Mouse (Mus musculus): ENCODE results near the gene Rad23a. TPM values are rescaled to one million over a fixed set of nuclear protein-coding genes. Genes with fewer than 3 reads are reported as not detected.

The Rad23a gene
- polyA plus RNA-seq, 1 experiment from 2014 or later: 112 TPM

DNA sequence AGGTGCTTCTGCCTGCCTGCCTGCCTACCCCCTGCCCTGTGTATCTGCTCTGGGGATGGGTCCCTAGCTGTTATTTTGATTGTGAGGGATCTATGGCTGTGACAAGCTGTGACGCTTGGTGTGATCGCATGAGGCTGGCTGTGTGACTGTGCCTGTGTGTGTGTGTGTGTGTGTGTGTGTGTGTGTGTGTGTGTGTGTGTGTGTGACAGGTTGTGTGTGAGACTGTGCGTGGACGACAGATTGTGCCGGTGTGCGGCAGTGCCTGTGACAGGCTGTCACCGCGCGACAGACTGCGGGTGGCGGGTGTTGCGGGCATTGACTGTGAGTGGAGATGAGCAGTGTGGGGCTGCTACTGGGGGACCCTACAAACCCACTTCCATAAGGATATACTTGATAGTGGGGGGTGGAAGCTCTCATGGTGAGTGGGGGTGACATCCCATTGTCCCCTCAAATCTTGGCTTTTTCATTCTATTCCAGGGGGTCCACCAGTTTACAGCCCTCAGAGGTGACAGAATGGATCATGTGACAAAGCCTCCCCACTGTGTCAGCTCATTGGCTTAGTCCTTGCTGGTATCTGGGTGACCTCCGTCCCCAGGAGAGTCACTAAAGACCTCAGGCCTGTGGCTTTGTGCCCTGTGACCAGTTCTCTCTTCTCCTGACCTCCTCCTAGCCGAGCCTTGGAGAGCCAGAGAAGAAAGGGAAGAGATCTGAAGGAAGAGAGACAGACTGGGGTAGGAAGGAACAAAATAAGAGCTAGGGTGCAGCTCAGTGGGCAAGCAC lies 52.8 kb downstream of the Rad23a start:
- no peak for DNase-seq (ENCODE audit: low spot score)
- peaks cover 13% of the 10 kb centered on the region for H3K4me1 ChIP-seq
- H3K36me3 ChIP-seq (replicated peaks): no peaks in the 10 kb centered on the region
- H3K9me3 ChIP-seq: no peaks in the 10 kb centered on the region
- H3K4me3 ChIP-seq: no peak overlapping the region
- peaks cover 100% of the 10 kb centered on the region for H3K27me3 ChIP-seq (replicated peaks; ENCODE audit: low read depth, poor library complexity, severe bottlenecking)
- WGBS: 3% methylated on average over 14 of the region's 14 CpGs
- H3K27ac ChIP-seq (replicated peaks): no peak overlapping the region

DNA sequence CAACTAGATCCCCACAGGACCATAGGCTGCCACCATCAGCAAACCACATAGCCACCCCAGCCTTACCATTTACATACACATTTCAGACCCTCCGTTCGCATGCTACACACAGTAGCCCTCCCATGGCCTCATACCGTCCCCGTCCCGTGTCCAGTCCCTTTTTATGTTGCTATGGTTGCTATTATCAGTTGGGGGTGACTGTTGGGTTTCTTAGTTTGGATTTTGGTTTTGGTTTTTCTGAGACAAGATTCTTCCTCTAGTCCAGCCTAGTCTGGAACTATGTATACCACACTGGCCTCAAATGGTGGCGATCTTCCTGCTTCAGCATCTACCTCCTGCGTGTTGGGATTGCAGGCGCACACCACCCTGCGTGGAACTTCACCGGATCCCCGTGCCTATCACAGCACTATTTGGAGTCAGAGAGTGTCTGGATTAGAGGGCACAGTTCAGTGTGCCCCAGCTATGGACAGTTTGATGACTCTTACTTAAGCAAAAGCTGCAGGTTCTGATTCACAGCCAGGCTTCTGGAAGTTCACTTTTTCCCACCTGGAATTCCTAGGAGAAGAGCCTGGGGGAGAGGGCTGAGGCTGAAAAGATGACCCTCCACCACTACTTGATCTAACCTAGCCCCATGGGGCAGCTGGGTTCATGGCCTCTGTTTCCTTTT lies 53.5 kb downstream of the Rad23a start:
- WGBS: 2% methylated on average over 11 of the region's 11 CpGs
- no peak overlapping the region for H3K4me3 ChIP-seq
- H3K27ac ChIP-seq (replicated peaks): no peak overlapping the region
- no peaks in the 10 kb centered on the region for H3K36me3 ChIP-seq (replicated peaks)
- H3K4me1 ChIP-seq: peaks cover 13% of the 10 kb centered on the region
- DNase-seq (ENCODE audit: low spot score): no peak
- H3K27me3 ChIP-seq (replicated peaks; ENCODE audit: low read depth, poor library complexity, severe bottlenecking): peaks cover 100% of the 10 kb centered on the region
- H3K9me3 ChIP-seq: no peaks in the 10 kb centered on the region

DNA sequence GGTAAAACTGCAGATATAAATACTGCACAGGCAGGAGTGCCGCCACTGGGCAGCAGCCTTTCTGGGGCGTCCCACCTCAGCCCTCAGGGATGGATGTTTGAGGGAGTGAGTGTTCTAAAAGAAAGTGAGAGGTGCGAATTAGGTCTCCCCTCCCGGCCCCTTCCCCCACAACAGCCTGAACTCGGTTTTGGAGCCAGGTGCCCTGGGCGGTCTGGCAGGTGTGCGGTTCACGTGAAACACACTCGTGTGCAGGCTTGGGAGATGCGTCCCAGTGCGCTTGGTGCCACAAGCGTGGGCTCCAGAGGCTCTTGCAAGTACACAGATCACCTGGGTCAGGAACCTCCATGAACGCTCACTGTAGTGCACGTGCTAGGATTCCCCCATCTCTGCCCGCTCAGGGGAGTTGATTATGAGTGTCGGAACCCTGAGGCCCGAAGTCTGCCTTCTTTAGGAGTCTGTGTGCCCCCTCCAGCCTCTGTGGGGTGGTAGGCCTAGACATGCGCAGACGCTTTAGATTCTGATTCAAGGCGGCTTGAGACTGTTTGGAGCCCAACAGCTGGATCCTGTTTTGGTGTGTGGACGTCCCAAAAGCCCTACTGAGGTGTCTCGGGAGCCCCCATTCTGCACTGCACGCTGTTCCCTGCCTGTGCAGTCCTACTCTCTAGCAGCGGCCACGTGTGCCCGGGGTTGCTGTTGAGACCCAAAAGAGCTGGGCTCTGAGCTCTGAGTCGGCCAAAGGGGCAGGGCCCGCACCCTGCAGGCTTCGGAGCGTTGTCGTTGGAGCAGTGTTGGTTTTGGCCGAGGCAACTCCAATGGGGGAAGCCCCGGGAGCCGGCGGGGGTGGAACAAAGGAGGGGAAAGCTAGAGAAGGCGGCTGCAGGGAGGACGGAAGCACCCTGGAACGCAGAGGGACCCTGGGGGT lies 54.4 kb downstream of the Rad23a start:
- peaks cover 13% of the 10 kb centered on the region for H3K4me1 ChIP-seq
- no peak overlapping the region for H3K4me3 ChIP-seq
- under 1% methylated on average over 38 of the region's 38 CpGs for WGBS
- no peaks in the 10 kb centered on the region for H3K36me3 ChIP-seq (replicated peaks)
- H3K27ac ChIP-seq (replicated peaks): no peak overlapping the region
- H3K27me3 ChIP-seq (replicated peaks; ENCODE audit: low read depth, poor library complexity, severe bottlenecking): peaks cover 100% of the 10 kb centered on the region
- no peaks in the 10 kb centered on the region for H3K9me3 ChIP-seq
- peak; percentile 50 for DNase-seq (ENCODE audit: low spot score)

DNA sequence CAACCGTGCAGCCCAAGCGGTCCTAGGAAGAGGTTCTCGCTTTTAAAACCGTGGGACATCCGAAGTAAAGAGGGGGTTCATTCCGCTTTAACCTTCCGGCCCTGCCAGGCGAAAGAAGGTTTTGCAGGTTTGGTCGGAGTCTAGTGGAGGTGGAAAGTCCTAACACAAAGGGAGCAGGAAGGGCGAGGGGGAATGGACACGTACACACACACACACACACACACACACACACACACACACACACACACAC lies 55.0 kb downstream of the Rad23a start:
- H3K27me3 ChIP-seq (replicated peaks; ENCODE audit: low read depth, poor library complexity, severe bottlenecking): peaks cover 100% of the 10 kb centered on the region
- DNase-seq (ENCODE audit: low spot score): no peak
- H3K36me3 ChIP-seq (replicated peaks): no peaks in the 10 kb centered on the region
- H3K9me3 ChIP-seq: no peaks in the 10 kb centered on the region
- no peak overlapping the region for H3K27ac ChIP-seq (replicated peaks)
- no peak overlapping the region for H3K4me3 ChIP-seq
- peaks cover 13% of the 10 kb centered on the region for H3K4me1 ChIP-seq
- WGBS: under 1% methylated on average over 11 of the region's 11 CpGs

DNA sequence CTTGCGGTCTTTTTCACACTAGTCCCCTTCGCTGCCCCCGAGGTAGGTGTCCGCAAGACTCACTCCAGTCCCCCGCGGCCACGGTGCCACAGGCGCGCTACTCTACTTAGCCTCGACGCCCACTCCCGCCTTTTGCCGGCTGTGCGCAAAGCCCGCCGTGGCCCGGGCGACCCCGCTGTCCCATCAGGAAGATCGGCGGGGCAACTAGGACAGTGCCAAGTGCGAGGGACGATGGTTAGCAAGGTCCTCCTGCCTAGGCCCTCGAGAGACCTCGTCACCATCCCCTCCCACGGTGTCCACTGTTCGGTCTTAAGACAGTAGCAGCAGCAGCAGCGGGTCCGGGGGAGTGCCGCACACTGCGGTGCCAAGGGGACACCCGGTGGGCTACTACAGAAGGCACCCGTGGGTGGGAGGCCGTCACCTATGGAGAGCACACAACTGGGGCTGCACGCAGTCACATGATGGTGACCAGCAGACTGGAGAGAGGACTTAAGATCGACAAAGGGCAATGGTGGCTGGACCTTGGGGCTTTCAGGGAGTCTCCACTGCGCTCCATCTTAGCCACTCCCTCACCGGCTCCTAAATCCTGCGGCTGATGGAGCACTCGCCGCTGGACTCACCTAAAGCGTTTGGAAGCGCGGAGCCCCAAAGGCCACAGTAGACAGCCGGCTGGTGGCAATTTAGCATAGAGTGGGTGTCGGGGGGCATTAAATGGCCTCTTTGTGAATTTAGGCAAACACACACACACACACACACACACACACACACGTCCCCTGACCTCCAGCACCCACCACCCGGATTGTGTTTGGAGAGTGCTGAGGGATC lies 55.6 kb downstream of the Rad23a start:
- peaks cover 13% of the 10 kb centered on the region for H3K4me1 ChIP-seq
- no peak overlapping the region for H3K4me3 ChIP-seq
- peaks cover 100% of the 10 kb centered on the region for H3K27me3 ChIP-seq (replicated peaks; ENCODE audit: low read depth, poor library complexity, severe bottlenecking)
- no peak overlapping the region; the same call in 1 of the 2 replicates for H3K27ac ChIP-seq (replicated peaks)
- H3K9me3 ChIP-seq: no peaks in the 10 kb centered on the region
- DNase-seq (ENCODE audit: low spot score): peak; percentile 58
- under 1% methylated on average over 48 of the region's 48 CpGs for WGBS
- H3K36me3 ChIP-seq (replicated peaks): no peaks in the 10 kb centered on the region

Small RNA genes within 50 kb of the gene (microRNA-seq; reads per million reads assigned to microRNA genes)
- 4.3 reads per million, percentile 10 among the genes with 10 or more reads in this experiment for gene Mir7069

Other genes starting within 250 kb of the Rad23a start
- 140 and 148 TPM in 2 replicates for gene Ier2, start 177.8 kb downstream of the Rad23a start, polyA plus RNA-seq (2016; fragmentation: Nextera tagmentation; extraction: Ambion mirVana)
- gene Trmt1, start 154.4 kb downstream of the Rad23a start, polyA plus RNA-seq (2016; fragmentation: Nextera tagmentation; extraction: Ambion mirVana): 69.1 and 71.2 TPM in 2 replicates
- gene Nacc1, start 152.8 kb downstream of the Rad23a start, polyA plus RNA-seq (2016; fragmentation: Nextera tagmentation; extraction: Ambion mirVana): 30.4 and 30.8 TPM in 2 replicates
- 4.3 and 5.5 TPM in 2 replicates for gene Lyl1, start 139.2 kb downstream of the Rad23a start, polyA plus RNA-seq (2016; fragmentation: Nextera tagmentation; extraction: Ambion mirVana)
- 1.6 and 3.6 TPM in 2 replicates for gene G430095P16Rik, start 117.7 kb downstream of the Rad23a start, polyA plus RNA-seq (2016; fragmentation: Nextera tagmentation; extraction: Ambion mirVana)
- 0.29 and 0.77 TPM in 2 replicates for gene Nfix, start 40.3 kb downstream of the Rad23a start, polyA plus RNA-seq (2016; fragmentation: Nextera tagmentation; extraction: Ambion mirVana)
- gene Dand5, start 17.8 kb downstream of the Rad23a start, polyA plus RNA-seq (2016; fragmentation: Nextera tagmentation; extraction: Ambion mirVana): 2.8 and 3.0 TPM in 2 replicates
- 45.2 and 47.3 TPM in 2 replicates for gene Gadd45gip1, start 9.1 kb downstream of the Rad23a start, polyA plus RNA-seq (2016; fragmentation: Nextera tagmentation; extraction: Ambion mirVana)
- gene Calr, start 6.3 kb upstream of the Rad23a start, polyA plus RNA-seq (2016; fragmentation: Nextera tagmentation; extraction: Ambion mirVana): 758 and 801 TPM in 2 replicates
- 133 and 138 TPM in 2 replicates for gene Farsa, start 16.3 kb upstream of the Rad23a start, polyA plus RNA-seq (2016; fragmentation: Nextera tagmentation; extraction: Ambion mirVana)
- 77.8 and 83.7 TPM in 2 replicates for gene Syce2, start 31.4 kb upstream of the Rad23a start, polyA plus RNA-seq (2016; fragmentation: Nextera tagmentation; extraction: Ambion mirVana)
- 49.6 and 51.8 TPM in 2 replicates for gene Gcdh, start 53.3 kb upstream of the Rad23a start, polyA plus RNA-seq (2016; fragmentation: Nextera tagmentation; extraction: Ambion mirVana)
- gene Klf1, start 61.3 kb upstream of the Rad23a start, polyA plus RNA-seq (2016; fragmentation: Nextera tagmentation; extraction: Ambion mirVana): 14.5 and 15.6 TPM in 2 replicates
- 6.1 and 10.1 TPM in 2 replicates for gene Dnase2a, start 67.9 kb upstream of the Rad23a start, polyA plus RNA-seq (2016; fragmentation: Nextera tagmentation; extraction: Ambion mirVana)
- gene Mast1, start 96.7 kb upstream of the Rad23a start, polyA plus RNA-seq (2016; fragmentation: Nextera tagmentation; extraction: Ambion mirVana): 2.3 and 3.4 TPM in 2 replicates
- 0.36 and 0.91 TPM in 2 replicates for gene Rtbdn, start 106.3 kb upstream of the Rad23a start, polyA plus RNA-seq (2016; fragmentation: Nextera tagmentation; extraction: Ambion mirVana)
- gene Gm49661, start 128.8 kb upstream of the Rad23a start, polyA plus RNA-seq (2016; fragmentation: Nextera tagmentation; extraction: Ambion mirVana): not detected in 2 replicates
- gene Prdx2, start 128.9 kb upstream of the Rad23a start, polyA plus RNA-seq (2016; fragmentation: Nextera tagmentation; extraction: Ambion mirVana): 1,193 and 1,272 TPM in 2 replicates
- gene Rnaseh2a, start 129.1 kb upstream of the Rad23a start, polyA plus RNA-seq (2016; fragmentation: Nextera tagmentation; extraction: Ambion mirVana): 147 and 148 TPM in 2 replicates
- 6.6 and 6.7 TPM in 2 replicates for gene Junb, start 138.1 kb upstream of the Rad23a start, polyA plus RNA-seq (2016; fragmentation: Nextera tagmentation; extraction: Ambion mirVana)
- 19.5 and 20.0 TPM in 2 replicates for gene Hook2, start 149.9 kb upstream of the Rad23a start, polyA plus RNA-seq (2016; fragmentation: Nextera tagmentation; extraction: Ambion mirVana)
- gene Best2, start 173.9 kb upstream of the Rad23a start, polyA plus RNA-seq (2016; fragmentation: Nextera tagmentation; extraction: Ambion mirVana): 0.08 TPM in 1 of 2 replicates, not detected in the other
- gene Asna1, start 184.6 kb upstream of the Rad23a start, polyA plus RNA-seq (2016; fragmentation: Nextera tagmentation; extraction: Ambion mirVana): 157 TPM in 2 replicates
- 154 and 157 TPM in 2 replicates for gene Trir, start 186.2 kb upstream of the Rad23a start, polyA plus RNA-seq (2016; fragmentation: Nextera tagmentation; extraction: Ambion mirVana)
- gene Tnpo2, start 196.2 kb upstream of the Rad23a start, polyA plus RNA-seq (2016; fragmentation: Nextera tagmentation; extraction: Ambion mirVana): 31.2 and 31.5 TPM in 2 replicates
- 21.4 and 25.1 TPM in 2 replicates for gene Fbxw9, start 219.4 kb upstream of the Rad23a start, polyA plus RNA-seq (2016; fragmentation: Nextera tagmentation; extraction: Ambion mirVana)
- not detected in 2 replicates for gene Gm5741, start 227.3 kb upstream of the Rad23a start, polyA plus RNA-seq (2016; fragmentation: Nextera tagmentation; extraction: Ambion mirVana)
- gene Dhps, start 231.1 kb upstream of the Rad23a start, polyA plus RNA-seq (2016; fragmentation: Nextera tagmentation; extraction: Ambion mirVana): 70.5 and 74.5 TPM in 2 replicates
- 126 and 127 TPM in 2 replicates for gene Wdr83os, start 240.1 kb upstream of the Rad23a start, polyA plus RNA-seq (2016; fragmentation: Nextera tagmentation; extraction: Ambion mirVana)
- 64.3 and 65.8 TPM in 2 replicates for gene Wdr83, start 240.6 kb upstream of the Rad23a start, polyA plus RNA-seq (2016; fragmentation: Nextera tagmentation; extraction: Ambion mirVana)
- gene Man2b1, start 242.6 kb upstream of the Rad23a start, polyA plus RNA-seq (2016; fragmentation: Nextera tagmentation; extraction: Ambion mirVana): 26.1 and 27.2 TPM in 2 replicates